Mouse (Mus musculus) layer of hippocampus, adult 18-20 months (tissue): ENCODE results near the gene B430306N03Rik. TPM values are rescaled to one million over a fixed set of nuclear protein-coding genes. Genes with fewer than 3 reads are reported as not detected.
A peak's percentile ranks its signal among the peaks of the same experiment; 100 is the strongest.

ENCODE experiments used
- DNase-seq, 2 experiments: peaks; one replicate each; pipeline ENCODE4 v3.0.0; 2022; ENCODE audit warnings: low spot score in 2 of 2
- total RNA-seq, 2 experiments: library from RNA; stranded (reverse); gene quantifications; 2 replicates each; pipeline ENCODE4 v1.2.3; 2021

Gene B430306N03Rik
- total RNA-seq, 2 experiments from 2014 or later, result 0.10 TPM; not detected in 1

DNA sequence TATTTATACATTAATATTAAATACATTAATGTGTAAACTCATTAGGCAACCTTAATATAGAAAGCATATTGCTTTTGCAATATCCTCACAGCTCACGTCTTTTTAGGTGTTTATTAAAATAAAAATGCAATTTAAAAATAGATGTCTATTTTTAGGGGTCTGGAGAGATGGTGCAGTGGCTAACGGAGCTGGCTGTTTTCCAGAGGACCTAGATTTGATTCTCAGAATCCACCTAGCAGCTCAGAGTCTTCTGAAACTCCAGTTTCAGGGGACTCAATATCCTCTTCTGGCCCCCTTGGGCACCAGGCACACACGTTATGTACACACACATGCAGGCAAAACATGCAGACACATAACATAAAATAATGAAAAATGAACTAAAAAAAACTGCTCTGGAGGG, 46.4 kb downstream of the B430306N03Rik start:
- no peak for DNase-seq

DNA sequence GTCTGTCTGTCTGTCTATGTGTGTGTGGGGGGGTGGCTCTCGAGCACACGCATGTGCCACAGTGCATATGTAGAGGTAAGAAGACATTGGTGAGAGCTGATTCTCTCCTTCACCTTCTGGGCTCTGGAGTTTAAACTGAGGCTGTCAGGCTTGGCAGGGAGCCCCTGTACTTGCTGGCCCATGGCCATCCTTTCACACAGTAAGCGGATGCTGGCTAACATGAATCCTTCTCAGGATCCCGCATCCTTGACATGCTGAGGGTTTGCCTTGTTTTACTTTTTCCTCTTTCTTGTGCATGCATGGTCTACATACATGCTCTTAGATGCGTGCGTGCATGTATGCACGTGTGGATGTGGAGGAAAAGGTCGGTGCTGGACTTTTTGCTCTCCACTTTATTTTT, 47.0 kb downstream of the B430306N03Rik start:
- DNase-seq, result peak in 1 of 2 experiments; percentile 22

DNA sequence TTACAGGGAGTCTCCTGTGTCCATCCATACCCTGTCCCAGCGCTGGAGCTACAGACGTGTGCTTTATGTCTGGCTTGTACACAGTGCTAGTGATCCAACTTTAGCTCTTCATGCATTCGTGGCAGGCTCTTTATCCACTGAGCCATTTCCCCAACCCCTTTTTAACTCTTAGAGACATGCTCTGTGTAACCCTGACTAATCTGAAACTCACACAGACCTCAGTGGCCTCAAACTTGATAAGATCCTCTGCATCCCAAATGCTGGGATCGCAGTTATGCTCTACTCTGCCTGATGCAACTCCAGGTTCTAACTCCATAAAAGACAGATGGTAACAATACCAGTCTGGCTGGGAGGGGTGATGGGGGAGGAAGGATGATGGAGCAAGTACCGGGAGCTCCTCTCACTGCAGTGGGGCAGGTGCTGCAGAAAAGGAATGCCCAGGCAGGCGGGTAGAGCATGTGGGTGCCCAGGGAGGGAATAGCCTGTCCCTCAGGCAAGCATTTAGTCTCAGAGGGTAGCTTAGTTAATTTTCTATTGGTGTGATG, 47.6 kb downstream of the B430306N03Rik start:
- DNase-seq, result peak in 1 of 2 experiments; percentile 10

DNA sequence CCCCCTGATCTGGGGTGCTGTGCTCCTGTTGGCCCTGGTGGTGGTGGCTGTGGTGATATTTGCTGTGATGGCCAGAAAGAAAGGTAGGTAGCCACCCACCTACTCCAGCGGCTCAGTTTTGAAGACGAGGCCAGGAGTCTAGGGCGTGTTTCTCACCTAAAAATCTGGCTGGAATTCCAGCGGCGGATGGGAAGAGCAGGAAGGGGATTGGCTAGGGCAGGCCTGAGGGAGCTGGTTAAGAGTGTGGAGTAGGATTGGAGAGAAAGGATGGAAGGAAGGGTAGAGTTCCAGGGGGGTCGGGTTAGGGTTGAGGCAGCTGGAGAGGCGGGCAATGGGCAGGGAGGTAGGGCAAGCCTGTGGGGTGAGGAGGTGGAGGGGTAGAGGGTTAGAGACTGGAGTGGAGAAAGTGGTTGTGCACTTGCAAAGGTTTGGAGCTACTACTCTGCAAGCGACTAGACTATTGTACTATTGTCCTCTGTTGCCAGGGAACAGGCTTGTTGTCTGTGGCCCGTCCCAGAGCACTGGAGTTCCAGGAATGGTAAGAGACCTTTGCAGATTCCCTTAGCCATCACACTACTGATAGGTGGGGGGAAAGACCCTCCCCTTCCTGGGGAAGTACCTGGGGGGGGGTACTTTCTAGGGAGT, 49.7 kb downstream of the B430306N03Rik start:
- no peak for DNase-seq

DNA sequence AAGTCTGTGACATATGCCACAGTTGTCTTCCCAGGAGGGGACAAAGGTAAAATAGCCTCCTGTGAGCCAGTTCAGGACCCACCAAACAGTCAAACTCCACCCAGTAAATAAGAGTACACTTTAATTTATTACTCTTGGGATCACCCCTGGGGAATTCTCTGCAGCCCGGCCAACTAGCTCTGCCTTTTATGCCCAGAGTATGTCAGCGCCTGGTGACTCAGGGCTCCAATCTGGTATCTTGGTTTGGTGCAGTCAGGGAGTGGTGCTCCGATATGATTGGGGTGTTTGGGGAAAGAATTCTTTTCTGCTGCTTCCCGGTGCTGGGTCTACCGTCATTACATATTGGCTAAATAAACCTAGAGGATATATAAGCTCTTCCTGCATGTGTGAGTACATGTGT, 50.9 kb downstream of the B430306N03Rik start:
- no peak for DNase-seq

DNA sequence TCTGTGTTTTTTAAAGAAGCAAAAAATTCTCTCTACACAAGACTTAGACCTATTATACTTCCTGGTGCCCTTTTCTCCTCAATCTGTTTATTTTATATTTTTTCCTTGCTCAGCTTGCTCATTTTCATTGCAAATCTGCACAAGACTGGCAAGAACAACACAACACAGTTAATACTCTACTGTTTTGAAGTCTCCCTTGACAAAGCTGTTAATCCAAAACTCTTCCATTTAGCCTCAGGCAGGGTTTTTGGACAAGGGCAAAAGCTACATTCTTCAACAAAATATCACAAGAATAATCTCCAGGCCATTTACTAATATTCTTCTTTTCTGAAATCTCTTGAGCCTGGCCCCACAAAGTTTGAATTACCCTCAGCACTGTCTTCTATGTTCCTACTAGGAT, 55.7 kb downstream of the B430306N03Rik start:
- no peak for DNase-seq

DNA sequence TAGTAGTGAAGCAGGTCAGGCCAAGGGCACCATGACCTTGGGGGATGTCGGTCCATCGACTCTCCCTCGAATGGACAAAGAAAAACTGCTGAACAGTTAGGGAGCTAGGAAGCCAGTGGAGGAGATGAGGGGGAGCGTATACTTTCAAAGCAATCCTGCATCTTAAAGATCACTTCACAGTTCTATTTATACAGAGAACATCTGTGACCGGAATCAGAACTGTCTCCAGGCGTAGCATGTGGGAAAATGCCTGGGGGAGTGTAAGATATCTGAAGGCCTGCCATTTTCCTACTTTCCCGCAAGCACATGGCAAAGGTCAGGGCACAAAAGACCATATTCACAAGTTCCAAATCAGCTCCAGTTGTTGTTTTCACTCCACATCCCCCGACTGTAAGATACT, 57.0 kb downstream of the B430306N03Rik start:
- DNase-seq, result no peak

DNA sequence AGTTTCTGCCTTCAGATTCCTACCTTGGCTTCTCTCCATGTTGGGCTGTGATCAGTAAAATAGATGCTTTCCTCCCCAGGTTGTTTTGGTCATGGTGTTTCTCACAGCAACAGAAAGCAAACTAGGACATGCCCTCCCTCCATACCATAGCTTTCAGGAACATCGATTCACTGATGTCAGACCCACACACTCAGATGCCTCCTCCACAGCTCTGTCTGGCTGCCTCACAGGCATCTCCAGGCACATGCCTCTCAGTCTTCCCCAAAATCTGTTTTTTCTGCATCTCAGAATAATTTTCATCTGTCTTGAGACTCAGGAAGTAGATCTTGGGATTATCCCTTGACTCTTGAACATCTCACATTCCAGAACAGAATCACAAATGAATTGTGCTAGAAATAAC, 60.2 kb downstream of the B430306N03Rik start:
- DNase-seq, result no peak

Other genes starting within 250 kb of the B430306N03Rik start
- not detected for gene 1700067P10Rik, start 226.8 kb upstream of the B430306N03Rik start, total RNA-seq
- gene 9830107B12Rik, start 169.9 kb upstream of the B430306N03Rik start, total RNA-seq, result not detected
- not detected for gene A530064D06Rik, start 148.9 kb upstream of the B430306N03Rik start, total RNA-seq
- not detected for gene Trem1, start 83.4 kb upstream of the B430306N03Rik start, total RNA-seq
- gene Trem3, start 68.4 kb upstream of the B430306N03Rik start, total RNA-seq, result not detected
- not detected for gene Treml4, start 51.8 kb upstream of the B430306N03Rik start, total RNA-seq
- under 1 TPM; 0.22 to 0.36 TPM for gene Treml2, start 16.6 kb upstream of the B430306N03Rik start, total RNA-seq
- 10 to 100 TPM; 12.2 to 12.3 TPM for gene Trem2, start 30.3 kb downstream of the B430306N03Rik start, total RNA-seq
- under 1 TPM in 1 of 2 experiments, not detected in 1; 0.41 TPM for gene Treml1, start 43.8 kb downstream of the B430306N03Rik start, total RNA-seq
- gene Nfya, start 93.8 kb downstream of the B430306N03Rik start, total RNA-seq, result 10 to 100 TPM; 28.4 to 31.7 TPM
- 10 to 100 TPM; 13.7 to 14.1 TPM for gene Oard1, start 93.9 kb downstream of the B430306N03Rik start, total RNA-seq
- not detected for gene Apobec2, start 116.8 kb downstream of the B430306N03Rik start, total RNA-seq
- gene Tspo2, start 135.4 kb downstream of the B430306N03Rik start, total RNA-seq, result not detected
- gene Unc5cl, start 138.8 kb downstream of the B430306N03Rik start, total RNA-seq, result under 1 TPM; 0.56 to 0.92 TPM